Mouse (Mus musculus): Measurements from ENCODE around the gene Slc25a44. TPM values are rescaled to one million over a fixed set of nuclear protein-coding genes. Genes with fewer than 3 reads are reported as not detected.

Gene Slc25a44
- polyA plus RNA-seq, 1 experiment from 2014 or later, result 31.1 TPM

Small RNA genes lying within 50 kb of the gene (microRNA-seq; reads per million reads assigned to microRNA genes)
- gene Mir7011, result not detected

Other genes with a start within 250 kb of the Slc25a44 start
- 0.15 and 0.67 TPM in 2 replicates for gene Rhbg, start 170.4 kb downstream of the Slc25a44 start, polyA plus RNA-seq (2015; fragmentation: Nextera tagmentation; extraction: Ambion mirVana)
- 0.23 and 0.33 TPM in 2 replicates for gene Gm38392, start 137.9 kb downstream of the Slc25a44 start, polyA plus RNA-seq (2015; fragmentation: Nextera tagmentation; extraction: Ambion mirVana)
- gene Tsacc, start 128.1 kb downstream of the Slc25a44 start, polyA plus RNA-seq (2015; fragmentation: Nextera tagmentation; extraction: Ambion mirVana), result 8.5 and 12.5 TPM in 2 replicates
- gene Cct3, start 128.0 kb downstream of the Slc25a44 start, polyA plus RNA-seq (2015; fragmentation: Nextera tagmentation; extraction: Ambion mirVana), result 496 and 532 TPM in 2 replicates
- gene Glmp, start 100.1 kb downstream of the Slc25a44 start, polyA plus RNA-seq (2015; fragmentation: Nextera tagmentation; extraction: Ambion mirVana), result 99.6 and 112 TPM in 2 replicates
- gene Tmem79, start 89.0 kb downstream of the Slc25a44 start, polyA plus RNA-seq (2015; fragmentation: Nextera tagmentation; extraction: Ambion mirVana), result 1.5 and 1.7 TPM in 2 replicates
- 57.2 and 66.1 TPM in 2 replicates for gene Smg5, start 88.9 kb downstream of the Slc25a44 start, polyA plus RNA-seq (2015; fragmentation: Nextera tagmentation; extraction: Ambion mirVana)
- 3.4 and 5.3 TPM in 2 replicates for gene Paqr6, start 60.6 kb downstream of the Slc25a44 start, polyA plus RNA-seq (2015; fragmentation: Nextera tagmentation; extraction: Ambion mirVana)
- gene Bglap3, start 52.4 kb downstream of the Slc25a44 start, polyA plus RNA-seq (2015; fragmentation: Nextera tagmentation; extraction: Ambion mirVana), result not detected in 2 replicates
- gene Bglap2, start 46.4 kb downstream of the Slc25a44 start, polyA plus RNA-seq (2015; fragmentation: Nextera tagmentation; extraction: Ambion mirVana), result not detected in 2 replicates
- gene Bglap, start 40.7 kb downstream of the Slc25a44 start, polyA plus RNA-seq (2015; fragmentation: Nextera tagmentation; extraction: Ambion mirVana), result not detected in 2 replicates
- 31.6 and 33.5 TPM in 2 replicates for gene Pmf1, start 14.8 kb downstream of the Slc25a44 start, polyA plus RNA-seq (2015; fragmentation: Nextera tagmentation; extraction: Ambion mirVana)
- 19.7 and 21.8 TPM in 2 replicates for gene Sema4a, start 36.0 kb upstream of the Slc25a44 start, polyA plus RNA-seq (2015; fragmentation: Nextera tagmentation; extraction: Ambion mirVana)
- 41.9 and 45.3 TPM in 2 replicates for gene Lmna, start 84.8 kb upstream of the Slc25a44 start, polyA plus RNA-seq (2015; fragmentation: Nextera tagmentation; extraction: Ambion mirVana)
- gene Mex3a, start 107.3 kb upstream of the Slc25a44 start, polyA plus RNA-seq (2015; fragmentation: Nextera tagmentation; extraction: Ambion mirVana), result 32.5 and 33.7 TPM in 2 replicates
- gene Rab25, start 123.2 kb upstream of the Slc25a44 start, polyA plus RNA-seq (2015; fragmentation: Nextera tagmentation; extraction: Ambion mirVana), result not detected in 2 replicates
- 161 and 170 TPM in 2 replicates for gene Lamtor2, start 127.9 kb upstream of the Slc25a44 start, polyA plus RNA-seq (2015; fragmentation: Nextera tagmentation; extraction: Ambion mirVana)
- gene Ubqln4, start 128.6 kb upstream of the Slc25a44 start, polyA plus RNA-seq (2015; fragmentation: Nextera tagmentation; extraction: Ambion mirVana), result 38.4 and 40.6 TPM in 2 replicates
- 157 and 164 TPM in 2 replicates for gene Ssr2, start 150.7 kb upstream of the Slc25a44 start, polyA plus RNA-seq (2015; fragmentation: Nextera tagmentation; extraction: Ambion mirVana)
- 146 and 157 TPM in 2 replicates for gene Arhgef2, start 180.8 kb upstream of the Slc25a44 start, polyA plus RNA-seq (2015; fragmentation: Nextera tagmentation; extraction: Ambion mirVana)
- not detected in 2 replicates for gene Rxfp4, start 228.0 kb upstream of the Slc25a44 start, polyA plus RNA-seq (2015; fragmentation: Nextera tagmentation; extraction: Ambion mirVana)